ENCODE assay signal across 28 mouse cellular contexts in genomic region chr8:124746661-124747060, GRCm38 (mm10). TPM values are rescaled to one million over a fixed set of nuclear protein-coding genes. Genes with fewer than 3 reads are reported as not detected.
"Had no signal": no experiment of that assay in that cellular context is flagged by ENCODE, and none has a peak within 500 bp of the region (broad histone marks: within the 10 kb centered on the region; RNA-seq: fewer than 3 reads in every experiment).

No protein-coding gene starts in this region.

- H3K9ac ChIP-seq: heart, embryonic 13.5 days; heart, embryonic 15.5 days; hindbrain, embryonic 13.5 days; hindbrain, embryonic 15.5 days; kidney, embryonic 15.5 days; limb, embryonic 13.5 days; limb, embryonic 15.5 days; liver, embryonic 14.5 days had no signal

- H3K27ac ChIP-seq: heart, adult 2 months; heart, embryonic 13.5 days; heart, embryonic 15.5 days; hindbrain, embryonic 13.5 days; hindbrain, embryonic 15.5 days; hindbrain, postnatal 0 days; kidney, embryonic 15.5 days; kidney, postnatal 0 days; limb, embryonic 13.5 days; limb, embryonic 15.5 days; liver, embryonic 14.5 days had no signal

- ATAC-seq: forebrain, embryonic 16.5 days; hindbrain, postnatal 0 days had no signal

- H3K36me3 ChIP-seq: heart, embryonic 13.5 days; heart, embryonic 15.5 days; hindbrain, embryonic 13.5 days; hindbrain, embryonic 15.5 days; kidney, embryonic 15.5 days; limb, embryonic 15.5 days had no signal

- DNase-seq: gastrocnemius, postnatal 14 days; gastrocnemius, postnatal 36 days; heart, adult 11 months; heart, adult 2 months; heart, postnatal 14 days; heart, postnatal 36 days; kidney, adult 11 months; kidney, adult 2 months; kidney, adult 9 months; kidney, postnatal 14 days; kidney, postnatal 36 days; layer of hippocampus, adult 9-11 months; layer of hippocampus, postnatal 36 days; left cerebral cortex, postnatal 4 days had no signal

- H3K4me3 ChIP-seq: heart, adult 2 months; heart, embryonic 13.5 days; heart, embryonic 15.5 days; hindbrain, embryonic 13.5 days; hindbrain, embryonic 15.5 days; kidney, embryonic 15.5 days; limb, embryonic 13.5 days; limb, embryonic 15.5 days had no signal

- H3K9me3 ChIP-seq: heart, embryonic 13.5 days; heart, embryonic 15.5 days; hindbrain, embryonic 13.5 days; hindbrain, embryonic 15.5 days; kidney, embryonic 15.5 days; limb, embryonic 15.5 days had no signal

- H3K4me2 ChIP-seq: heart, embryonic 11.5 days; heart, embryonic 13.5 days; heart, embryonic 15.5 days; hindbrain, embryonic 13.5 days; hindbrain, embryonic 15.5 days; kidney, embryonic 15.5 days; limb, embryonic 13.5 days; limb, embryonic 15.5 days had no signal

RNA-seq across cellular contexts. Expression of gene Fam89a, which starts 5.0 kb away (rescaled TPM):
- total RNA-seq: hematopoietic stem cell, adult 5-6 weeks; hindbrain, postnatal 0 days; left cerebral cortex, postnatal 10 days had no signal

RNA-seq across cellular contexts. Expression of gene Trim67, which starts 46.2 kb away (rescaled TPM):
- total RNA-seq: hematopoietic stem cell, adult 5-6 weeks had no signal
